Mouse (Mus musculus) embryonic facial prominence, embryonic 13.5 days (tissue): ENCODE data around the gene Trim47. TPM values are rescaled to one million over a fixed set of nuclear protein-coding genes. Genes with fewer than 3 reads are reported as not detected.

ENCODE experiments used
- ATAC-seq: fragments of 200-750 bp; cut with Nextera tagmentation; 2 replicates; pipeline ENCODE4 v1.8.0; 2017; ENCODE audit warnings: low read depth; ENCODE audit not compliant: insufficient number of reproducible peaks, insufficient read depth, low FRiP score, low TSS enrichment
- H3K27ac ChIP-seq: fragments of 300-500 bp; sonication (generic); 2 replicates; pipeline ENCODE4 v1.5.1; 2015; ENCODE audit warnings: moderate library complexity, mild to moderate bottlenecking, inconsistent platforms
- H3K27me3 ChIP-seq: fragments of 300-500 bp; sonication (generic); 2 replicates; pipeline ENCODE4 v1.6.1; 2015; ENCODE audit warnings: mild to moderate bottlenecking, inconsistent platforms
- H3K36me3 ChIP-seq: fragments of 300-500 bp; sonication (generic); 2 replicates; pipeline ENCODE4 v1.6.1; 2015; ENCODE audit warnings: mild to moderate bottlenecking, inconsistent platforms
- H3K4me1 ChIP-seq: fragments of 300-500 bp; sonication (generic); 2 replicates; pipeline ENCODE4 v1.6.1; 2015; ENCODE audit warnings: inconsistent platforms
- H3K4me2 ChIP-seq: fragments of 300-500 bp; sonication (generic); 2 replicates; pipeline ENCODE4 v1.6.1; 2015; ENCODE audit warnings: moderate library complexity, mild to moderate bottlenecking, inconsistent platforms
- H3K4me3 ChIP-seq: fragments of 300-500 bp; sonication (generic); 2 replicates; pipeline ENCODE4 v1.5.1; 2015; ENCODE audit warnings: mild to moderate bottlenecking, inconsistent platforms
- H3K9ac ChIP-seq: fragments of 300-500 bp; sonication (generic); 2 replicates; pipeline ENCODE4 v1.6.1; 2015; ENCODE audit warnings: mild to moderate bottlenecking, inconsistent platforms
- H3K9me3 ChIP-seq: fragments of 300-500 bp; sonication (generic); 2 replicates; pipeline ENCODE4 v1.6.1; 2016; ENCODE audit warnings: inconsistent platforms
- WGBS: fragments of 180-500 bp; shearing (Covaris S2); methylation state at CpG from one replicate; pipeline ENCODE4 v1.1.7; 2015; ENCODE audit warnings: mixed read lengths; 5-methylcytosine and 5-hydroxymethylcytosine counted together
- polyA plus RNA-seq: library from polyadenylated mRNA; unstranded; fragments of >200 nt; fragmentation: Nextera tagmentation; extraction: Ambion mirVana; gene quantifications from 2 replicates; pipeline ENCODE4 v1.2.1, GENCODE M21; 2015

The Trim47 gene
- polyA plus RNA-seq, 1 experiment from 2014 or later = 8.6 TPM

GRCm38 (mm10) chr11:116081081-116081480 is 45.9 kb downstream of the Trim47 start:
- 70% methylated on average over 6 of the region's 6 CpGs for WGBS
- H3K27me3 ChIP-seq = no peaks in the 10 kb centered on the region
- H3K4me1 ChIP-seq = peaks cover 23% of the 10 kb centered on the region
- H3K4me3 ChIP-seq = no peak overlapping the region
- no peaks in the 10 kb centered on the region for H3K9me3 ChIP-seq
- peaks cover 56% of the 10 kb centered on the region for H3K36me3 ChIP-seq
- no peak for ATAC-seq
- H3K27ac ChIP-seq = no peak overlapping the region
- no peak overlapping the region for H3K9ac ChIP-seq
- H3K4me2 ChIP-seq = no peak overlapping the region

- WGBS = 81% methylated on average over 10 of the region's 10 CpGs
- Histone ChIP-seq H3K36me3 (peaks cover 56% of the 10 kb centered on the region), H3K4me1 (peaks cover 20% of the 10 kb centered on the region)
These were observed 47.5 kb downstream of the Trim47 start for GRCm38 (mm10) chr11:116079511-116079910.

DNA sequence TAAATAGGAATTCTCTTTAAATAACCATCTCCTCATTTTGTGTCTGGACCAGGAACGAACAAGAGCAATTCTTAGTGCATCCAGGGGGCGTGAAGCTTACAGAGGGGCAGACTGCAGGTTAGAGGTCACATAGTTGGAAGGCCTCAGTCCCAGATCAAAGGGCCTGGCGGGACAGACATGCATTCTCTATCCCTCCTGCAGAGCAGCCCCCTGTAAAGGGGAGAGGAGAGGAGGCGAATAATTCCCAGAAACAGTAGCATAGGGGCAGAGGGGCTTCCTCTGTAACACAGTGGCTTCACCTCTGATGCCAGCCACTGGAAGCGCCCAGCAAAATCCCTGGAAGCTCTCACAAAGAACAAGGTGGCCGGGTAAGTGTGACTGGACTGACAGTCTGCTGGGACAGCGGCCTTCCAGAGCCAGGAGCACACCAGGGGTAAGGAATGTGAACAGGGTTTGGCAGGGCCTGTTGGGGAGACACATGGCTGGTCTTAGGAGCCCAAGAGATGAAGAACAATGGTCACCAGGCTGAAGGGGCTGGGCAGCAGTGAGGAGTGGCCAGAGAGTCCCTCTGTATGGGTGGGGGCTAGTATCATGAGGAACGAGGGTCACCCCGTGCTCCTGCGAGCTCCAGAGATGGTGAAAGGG is 48.2 kb downstream of the Trim47 start:
- no peak overlapping the region for H3K4me2 ChIP-seq
- H3K27me3 ChIP-seq = no peaks in the 10 kb centered on the region
- 38% methylated on average over 10 of the region's 10 CpGs for WGBS
- peaks cover 20% of the 10 kb centered on the region for H3K4me1 ChIP-seq
- peaks cover 51% of the 10 kb centered on the region for H3K36me3 ChIP-seq
- no peak overlapping the region for H3K4me3 ChIP-seq
- H3K9me3 ChIP-seq = no peaks in the 10 kb centered on the region
- no peak overlapping the region for H3K9ac ChIP-seq
- ATAC-seq = no peak
- H3K27ac ChIP-seq = no peak overlapping the region; the same call in 1 of the 2 replicates

More at GRCm38 (mm10) chr11:116079511-116079910, 47.5 kb downstream of the Trim47 start:
- ATAC-seq = no peak
- Histone ChIP-seq H3K27ac (no peak overlapping the region), H3K9me3 (no peaks in the 10 kb centered on the region), H3K9ac (no peak overlapping the region), H3K4me3 (no peak overlapping the region), H3K27me3 (no peaks in the 10 kb centered on the region), H3K4me2 (no peak overlapping the region)

DNA sequence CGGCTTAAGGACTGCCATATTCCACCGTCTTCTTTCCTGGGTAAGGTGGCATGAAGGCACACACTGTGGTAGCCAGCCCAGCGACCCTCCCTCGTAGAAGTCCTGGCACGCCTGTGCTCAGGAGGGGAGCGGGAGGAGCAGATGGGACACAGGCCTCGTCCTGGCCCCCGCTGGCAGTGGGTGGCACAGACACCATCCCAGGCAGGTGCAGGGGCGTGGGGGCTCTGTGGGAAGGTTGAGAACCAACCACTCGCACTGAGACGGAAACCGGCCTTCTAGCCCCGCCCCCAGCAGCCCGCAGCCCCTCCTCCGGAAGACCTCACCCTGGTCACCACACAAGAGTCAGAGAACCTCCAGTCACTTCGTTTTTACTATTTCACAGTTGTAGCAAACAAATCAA is 48.8 kb downstream of the Trim47 start:
- ATAC-seq = no peak
- 0 out of 2 replicates have a peak overlapping the region, but pooled peaks have one; percentile 52 for H3K9ac ChIP-seq
- H3K27ac ChIP-seq = peak overlapping the region; percentile 39; the same call in 1 of the 2 replicates
- H3K4me3 ChIP-seq = peak overlapping the region; percentile 20; the same call in 1 of the 2 replicates
- no peaks in the 10 kb centered on the region for H3K9me3 ChIP-seq
- 13% methylated on average over 16 of the region's 16 CpGs for WGBS
- H3K36me3 ChIP-seq = peaks cover 45% of the 10 kb centered on the region
- no peaks in the 10 kb centered on the region for H3K27me3 ChIP-seq
- H3K4me2 ChIP-seq = peak overlapping the region; percentile 56
- H3K4me1 ChIP-seq = peaks cover 20% of the 10 kb centered on the region

DNA sequence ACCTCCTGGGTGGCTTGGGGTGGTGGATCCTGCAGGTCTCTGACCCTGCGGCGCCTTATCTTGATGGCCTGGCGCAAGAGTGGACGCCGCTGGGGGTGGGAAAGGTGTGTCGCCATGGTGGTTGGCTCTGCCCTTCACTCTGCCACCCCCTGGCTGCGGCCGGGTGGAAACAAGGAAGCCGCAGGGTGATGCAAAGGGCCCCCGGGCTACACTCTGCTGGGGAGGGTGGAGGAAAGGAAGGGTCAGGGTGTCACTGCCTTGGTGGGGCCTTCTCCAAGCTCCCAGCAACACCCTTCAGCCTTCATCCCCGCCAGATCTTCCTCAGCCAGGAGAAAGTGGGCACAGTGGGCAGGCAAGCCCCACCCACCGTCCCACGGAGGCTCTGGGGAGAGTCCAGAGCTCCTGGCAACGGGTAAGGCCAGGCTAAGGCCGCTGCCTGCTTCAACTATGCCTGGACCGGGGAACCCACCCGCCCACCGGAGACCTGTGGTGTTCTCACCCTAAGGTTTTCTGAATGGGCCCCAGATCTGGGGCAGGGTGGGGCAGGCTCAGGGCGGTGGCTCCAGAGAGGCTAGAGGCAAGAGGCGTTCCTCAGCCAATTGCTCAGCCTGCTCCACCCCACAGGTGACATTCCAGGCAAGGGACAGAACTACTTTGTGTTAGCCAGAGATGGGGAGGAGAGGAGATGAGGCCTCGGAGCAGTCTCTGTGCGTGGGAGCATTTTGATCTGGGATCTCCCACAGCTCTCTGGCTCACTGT is 49.4 kb downstream of the Trim47 start, which contains the start of gene Unc13d:
Gene Unc13d (minus strand): TSS at position 516 of the 759 bp plus-strand sequence.
- H3K27ac ChIP-seq = peak within 1 kb of the TSS; percentile 39
- no peak for ATAC-seq
- H3K9me3 ChIP-seq = no peaks in the 10 kb centered on the region
- H3K4me3 ChIP-seq = peak within 1 kb of the TSS; percentile 20; the same call in 1 of the 2 replicates
- H3K9ac ChIP-seq = peak within 1 kb of the TSS; percentile 52; the same call in 1 of the 2 replicates
- H3K4me2 ChIP-seq = peak within 1 kb of the TSS; percentile 56
- no peaks in the 10 kb centered on the region for H3K27me3 ChIP-seq
- peaks cover 20% of the 10 kb centered on the region for H3K4me1 ChIP-seq
- 59% methylated on average over 22 of the region's 22 CpGs for WGBS
- peaks cover 41% of the 10 kb centered on the region for H3K36me3 ChIP-seq

DNA sequence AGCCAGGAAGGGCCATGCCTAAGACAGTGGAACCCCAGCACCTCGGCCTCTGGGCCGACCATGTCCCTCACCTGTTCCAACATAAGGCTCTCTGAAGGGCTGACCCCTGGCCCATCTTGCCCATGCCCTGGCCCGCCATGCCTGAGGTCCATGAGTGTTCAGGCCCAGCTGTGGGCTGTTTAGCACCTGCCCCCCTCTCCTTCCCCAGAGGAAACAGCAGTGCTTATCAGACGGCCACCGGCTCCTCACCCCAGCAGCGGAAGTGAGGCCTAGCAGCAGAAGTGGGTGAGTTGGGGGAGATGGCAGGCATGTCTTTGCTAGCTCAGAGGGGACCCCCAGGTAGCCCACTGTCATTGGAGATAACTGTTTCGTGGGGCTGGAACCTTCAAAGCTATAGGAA is 50.2 kb downstream of the Trim47 start:
- H3K36me3 ChIP-seq = peaks cover 33% of the 10 kb centered on the region
- H3K4me2 ChIP-seq = no peak overlapping the region; the same call in 1 of the 2 replicates
- H3K27ac ChIP-seq = no peak overlapping the region
- no peak for ATAC-seq
- WGBS = 85% methylated on average over 7 of the region's 7 CpGs
- H3K9me3 ChIP-seq = no peaks in the 10 kb centered on the region
- no peak overlapping the region for H3K9ac ChIP-seq
- H3K4me1 ChIP-seq = peaks cover 20% of the 10 kb centered on the region
- H3K27me3 ChIP-seq = no peaks in the 10 kb centered on the region
- no peak overlapping the region for H3K4me3 ChIP-seq

DNA sequence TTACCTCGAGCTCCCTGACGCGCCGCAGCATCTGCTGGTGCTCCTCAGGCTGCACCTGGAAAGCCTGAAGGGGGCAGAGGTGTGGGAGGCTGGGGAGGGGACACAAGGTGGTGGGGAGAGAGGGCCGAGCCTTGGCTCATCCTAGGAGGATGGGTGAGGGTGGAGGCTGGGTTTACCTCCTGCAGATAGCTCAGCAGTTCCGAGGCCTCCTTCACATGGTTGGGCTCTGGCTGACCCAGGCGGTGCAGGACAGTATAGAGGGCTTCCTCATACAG is 50.8 kb downstream of the Trim47 start:
- peaks cover 20% of the 10 kb centered on the region for H3K4me1 ChIP-seq
- no peak overlapping the region for H3K9ac ChIP-seq
- no peak overlapping the region for H3K4me2 ChIP-seq
- peaks cover 27% of the 10 kb centered on the region for H3K36me3 ChIP-seq
- no peaks in the 10 kb centered on the region for H3K9me3 ChIP-seq
- H3K27ac ChIP-seq = no peak overlapping the region
- ATAC-seq = 0 out of 2 replicates have a peak, but pooled peaks have one; percentile 29
- H3K4me3 ChIP-seq = no peak overlapping the region
- 60% methylated on average over 7 of the region's 7 CpGs for WGBS
- no peaks in the 10 kb centered on the region for H3K27me3 ChIP-seq

GRCm38 (mm10) chr11:116075539-116076265 is 51.3 kb downstream of the Trim47 start:
- Histone ChIP-seq H3K9me3 (no peaks in the 10 kb centered on the region), H3K4me1 (peaks cover 20% of the 10 kb centered on the region), H3K36me3 (peaks cover 22% of the 10 kb centered on the region), H3K27me3 (no peaks in the 10 kb centered on the region), H3K27ac (no peak overlapping the region), H3K9ac (no peak overlapping the region), H3K4me2 (no peak overlapping the region), H3K4me3 (no peak overlapping the region)
- ATAC-seq = no peak
- 60% methylated on average over 20 of the region's 20 CpGs for WGBS

- ATAC-seq = no peak
- Histone ChIP-seq H3K36me3 (peaks cover 10% of the 10 kb centered on the region), H3K9me3 (no peaks in the 10 kb centered on the region), H3K4me3 (no peak overlapping the region), H3K27ac (no peak overlapping the region), H3K4me1 (peaks cover 20% of the 10 kb centered on the region), H3K4me2 (no peak overlapping the region), H3K9ac (no peak overlapping the region), H3K27me3 (no peaks in the 10 kb centered on the region)
- 47% methylated on average over 7 of the region's 7 CpGs for WGBS
These were observed 52.5 kb downstream of the Trim47 start for GRCm38 (mm10) chr11:116074436-116074991.

- no peak for ATAC-seq
- Histone ChIP-seq H3K4me3 (no peak overlapping the region), H3K4me1 (peaks cover 6% of the 10 kb centered on the region), H3K9ac (no peak overlapping the region), H3K4me2 (no peak overlapping the region), H3K36me3 (no peaks in the 10 kb centered on the region), H3K27me3 (no peaks in the 10 kb centered on the region), H3K27ac (no peak overlapping the region), H3K9me3 (no peaks in the 10 kb centered on the region)
- WGBS = 79% methylated on average over 3 of the region's 3 CpGs
These were observed 54.4 kb downstream of the Trim47 start for GRCm38 (mm10) chr11:116072608-116073007.

DNA sequence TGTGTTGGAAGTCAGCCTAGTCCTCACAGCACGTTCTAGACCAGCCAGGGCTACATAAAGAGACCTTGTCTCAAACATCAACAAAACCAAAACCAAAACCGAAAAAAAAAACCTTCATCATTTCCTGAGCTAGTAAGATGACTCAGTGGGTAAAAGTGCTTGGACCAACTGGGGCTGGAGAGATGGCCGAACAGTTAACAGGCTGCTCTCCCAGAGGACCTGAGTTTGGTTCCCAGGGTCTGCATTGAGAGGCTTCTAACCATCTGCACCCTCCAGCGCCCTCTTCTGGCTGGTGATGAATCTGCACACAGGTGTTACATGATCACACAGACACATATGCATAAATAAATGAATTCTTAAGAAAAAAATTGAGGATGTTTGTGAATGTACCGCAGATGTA is 55.5 kb downstream of the Trim47 start:
- H3K27me3 ChIP-seq = no peaks in the 10 kb centered on the region
- no peak for ATAC-seq
- no peak overlapping the region for H3K4me3 ChIP-seq
- H3K9me3 ChIP-seq = no peaks in the 10 kb centered on the region
- no peak overlapping the region for H3K9ac ChIP-seq
- 0 out of 2 replicates have a peak, but pooled peaks cover 8% of the 10 kb centered on the region for H3K4me1 ChIP-seq
- H3K4me2 ChIP-seq = no peak overlapping the region
- no peak overlapping the region for H3K27ac ChIP-seq
- WGBS = 61% methylated on average over 5 of the region's 5 CpGs
- no peaks in the 10 kb centered on the region for H3K36me3 ChIP-seq
